Mouse (Mus musculus): Measurements from ENCODE around the gene Itpk1. TPM values are rescaled to one million over a fixed set of nuclear protein-coding genes. Genes with fewer than 3 reads are reported as not detected.

Gene Itpk1
- polyA plus RNA-seq, 1 experiment from 2014 or later, result 58.7 TPM

- ATAC-seq (replicated peaks), result no peak
- H3K36me3 ChIP-seq, result 0 out of 2 replicates have a peak, but pooled peaks cover 4% of the 10 kb centered on the region
- no peak overlapping the region for H3K4me3 ChIP-seq
- no peak overlapping the region for H3K4me2 ChIP-seq (replicated peaks)
- no peaks in the 10 kb centered on the region for H3K9me3 ChIP-seq
- H3K27ac ChIP-seq (replicated peaks), result no peak overlapping the region
- WGBS, result 73% methylated on average over 7 of the region's 7 CpGs
- H3K9ac ChIP-seq (replicated peaks), result no peak overlapping the region
- peaks cover 29% of the 10 kb centered on the region for H3K4me1 ChIP-seq
- no peaks in the 10 kb centered on the region for H3K27me3 ChIP-seq
Observed at GRCm38 (mm10) chr12:102596410-102596809, 108.3 kb downstream of the Itpk1 start.

GRCm38 (mm10) chr12:102594627-102595026 is 110.1 kb downstream of the Itpk1 start:
- Histone ChIP-seq H3K4me2 (replicated peaks) (no peak overlapping the region), H3K4me3 (no peak overlapping the region), H3K36me3 (0 out of 2 replicates have a peak, but pooled peaks cover 4% of the 10 kb centered on the region), H3K4me1 (peaks cover 19% of the 10 kb centered on the region), H3K9me3 (no peaks in the 10 kb centered on the region), H3K27ac (replicated peaks) (peak overlapping the region; percentile 33; the same call in 1 of the 2 replicates), H3K27me3 (no peaks in the 10 kb centered on the region), H3K9ac (replicated peaks) (no peak overlapping the region)
- 72% methylated on average over 9 of the region's 9 CpGs for WGBS
- ATAC-seq (replicated peaks), result no peak

- no peaks in the 10 kb centered on the region for H3K9me3 ChIP-seq
- WGBS, result 36% methylated on average over 9 of the region's 9 CpGs
- no peak overlapping the region for H3K4me3 ChIP-seq
- H3K27me3 ChIP-seq, result no peaks in the 10 kb centered on the region
- H3K36me3 ChIP-seq, result 0 out of 2 replicates have a peak, but pooled peaks cover 4% of the 10 kb centered on the region
- no peak overlapping the region for H3K4me2 ChIP-seq (replicated peaks)
- peak overlapping the region; percentile 33 for H3K27ac ChIP-seq (replicated peaks)
- H3K9ac ChIP-seq (replicated peaks), result no peak overlapping the region
- H3K4me1 ChIP-seq, result peaks cover 17% of the 10 kb centered on the region
- peak; percentile 71 for ATAC-seq (replicated peaks)
Observed at GRCm38 (mm10) chr12:102593699-102594098, 111.0 kb downstream of the Itpk1 start.

GRCm38 (mm10) chr12:102590711-102591360 is 113.9 kb downstream of the Itpk1 start:
- no peaks in the 10 kb centered on the region for H3K27me3 ChIP-seq
- H3K9ac ChIP-seq (replicated peaks), result no peak overlapping the region
- ATAC-seq (replicated peaks), result no peak
- H3K4me2 ChIP-seq (replicated peaks), result no peak overlapping the region
- H3K27ac ChIP-seq (replicated peaks), result no peak overlapping the region
- H3K36me3 ChIP-seq, result no peaks in the 10 kb centered on the region
- whole genome bisulfite sequencing, result 93% methylated on average over 17 of the region's 17 CpGs
- H3K4me1 ChIP-seq, result peaks cover 34% of the 10 kb centered on the region
- no peaks in the 10 kb centered on the region for H3K9me3 ChIP-seq
- H3K4me3 ChIP-seq, result no peak overlapping the region

- Histone ChIP-seq H3K27me3 (no peaks in the 10 kb centered on the region), H3K36me3 (peaks cover 3% of the 10 kb centered on the region; the same call in 1 of the 2 replicates), H3K4me2 (replicated peaks) (no peak overlapping the region), H3K4me3 (no peak overlapping the region), H3K27ac (replicated peaks) (peak overlapping the region; percentile 70), H3K9ac (replicated peaks) (no peak overlapping the region), H3K4me1 (peaks cover 25% of the 10 kb centered on the region), H3K9me3 (no peaks in the 10 kb centered on the region)
- 82% methylated on average over 8 of the region's 8 CpGs for WGBS
- no peak for ATAC-seq (replicated peaks)
Observed at GRCm38 (mm10) chr12:102587106-102587505, 117.6 kb downstream of the Itpk1 start.

- peaks cover 3% of the 10 kb centered on the region; the same call in 1 of the 2 replicates for H3K36me3 ChIP-seq
- 63% methylated on average over 9 of the region's 9 CpGs for WGBS
- peaks cover 25% of the 10 kb centered on the region for H3K4me1 ChIP-seq
- H3K4me3 ChIP-seq, result no peak overlapping the region
- no peak overlapping the region for H3K9ac ChIP-seq (replicated peaks)
- ATAC-seq (replicated peaks), result no peak
- H3K9me3 ChIP-seq, result no peaks in the 10 kb centered on the region
- no peaks in the 10 kb centered on the region for H3K27me3 ChIP-seq
- H3K27ac ChIP-seq (replicated peaks), result peak overlapping the region; percentile 70
- no peak overlapping the region for H3K4me2 ChIP-seq (replicated peaks)
Observed at GRCm38 (mm10) chr12:102586286-102586881, 118.3 kb downstream of the Itpk1 start.

- Histone ChIP-seq H3K9me3 (no peaks in the 10 kb centered on the region), H3K4me1 (peaks cover 25% of the 10 kb centered on the region), H3K27me3 (no peaks in the 10 kb centered on the region), H3K27ac (replicated peaks) (peak overlapping the region; percentile 70; the same call in 1 of the 2 replicates), H3K4me3 (no peak overlapping the region), H3K36me3 (peaks cover 3% of the 10 kb centered on the region; the same call in 1 of the 2 replicates), H3K9ac (replicated peaks) (no peak overlapping the region), H3K4me2 (replicated peaks) (no peak overlapping the region)
- 59% methylated on average over 3 of the region's 3 CpGs for WGBS
- peak; percentile 82 for ATAC-seq (replicated peaks)
Observed at GRCm38 (mm10) chr12:102585390-102585789, 119.3 kb downstream of the Itpk1 start.

- H3K36me3 ChIP-seq, result peaks cover 3% of the 10 kb centered on the region; the same call in 1 of the 2 replicates
- H3K4me1 ChIP-seq, result peaks cover 24% of the 10 kb centered on the region
- no peak overlapping the region for H3K9ac ChIP-seq (replicated peaks)
- no peak overlapping the region for H3K4me2 ChIP-seq (replicated peaks)
- no peaks in the 10 kb centered on the region for H3K9me3 ChIP-seq
- WGBS, result 73% methylated on average over 11 of the region's 11 CpGs
- H3K4me3 ChIP-seq, result no peak overlapping the region
- no peak for ATAC-seq (replicated peaks)
- peak overlapping the region; percentile 19; the same call in 1 of the 2 replicates for H3K27ac ChIP-seq (replicated peaks)
- no peaks in the 10 kb centered on the region for H3K27me3 ChIP-seq
Observed at GRCm38 (mm10) chr12:102582441-102582840, 122.3 kb downstream of the Itpk1 start.

- peaks cover 17% of the 10 kb centered on the region for H3K4me1 ChIP-seq
- H3K27me3 ChIP-seq, result no peaks in the 10 kb centered on the region
- no peak for ATAC-seq (replicated peaks)
- H3K9ac ChIP-seq (replicated peaks), result no peak overlapping the region
- peaks cover 3% of the 10 kb centered on the region; the same call in 1 of the 2 replicates for H3K36me3 ChIP-seq
- no peaks in the 10 kb centered on the region for H3K9me3 ChIP-seq
- no peak overlapping the region for H3K4me2 ChIP-seq (replicated peaks)
- 0 out of 2 replicates have a peak overlapping the region, but pooled peaks have one; percentile 19 for H3K27ac ChIP-seq (replicated peaks)
- H3K4me3 ChIP-seq, result no peak overlapping the region
- WGBS, result 65% methylated on average over 5 of the region's 5 CpGs
Observed at GRCm38 (mm10) chr12:102581579-102582196, 123.0 kb downstream of the Itpk1 start.

- H3K4me1 ChIP-seq, result no peaks in the 10 kb centered on the region
- H3K4me3 ChIP-seq, result no peak overlapping the region
- no peaks in the 10 kb centered on the region for H3K27me3 ChIP-seq
- 63% methylated on average over 6 of the region's 6 CpGs for WGBS
- no peaks in the 10 kb centered on the region for H3K9me3 ChIP-seq
- H3K9ac ChIP-seq (replicated peaks), result no peak overlapping the region
- H3K27ac ChIP-seq (replicated peaks), result no peak overlapping the region
- no peaks in the 10 kb centered on the region; the same call in 1 of the 2 replicates for H3K36me3 ChIP-seq
- no peak overlapping the region for H3K4me2 ChIP-seq (replicated peaks)
- peak; percentile 50; the same call in 1 of the 2 replicates for ATAC-seq (replicated peaks)
Observed at GRCm38 (mm10) chr12:102579041-102579440, 125.7 kb downstream of the Itpk1 start.

GRCm38 (mm10) chr12:102576659-102577398 is 127.9 kb downstream of the Itpk1 start:
- no peaks in the 10 kb centered on the region for H3K9me3 ChIP-seq
- H3K4me3 ChIP-seq, result no peak overlapping the region
- no peaks in the 10 kb centered on the region for H3K36me3 ChIP-seq
- no peak overlapping the region for H3K27ac ChIP-seq (replicated peaks)
- no peak overlapping the region for H3K4me2 ChIP-seq (replicated peaks)
- H3K9ac ChIP-seq (replicated peaks), result no peak overlapping the region
- no peak for ATAC-seq (replicated peaks)
- H3K4me1 ChIP-seq, result peaks cover 3% of the 10 kb centered on the region; the same call in 1 of the 2 replicates
- no peaks in the 10 kb centered on the region for H3K27me3 ChIP-seq
- 88% methylated on average over 10 of the region's 10 CpGs for WGBS
